Mouse (Mus musculus) MEL (cell line): ENCODE measurements around the gene Ctsc.

ENCODE experiments used
- HCFC1 ChIP-seq: IDR thresholded peaks from 2 replicates; pipeline ENCODE4 v1.6.1; 2012; ENCODE audit warnings: low read depth, mild to moderate bottlenecking, inconsistent platforms, low read length, improper control_type of control experiment, moderate library complexity
- MYC ChIP-seq: IDR thresholded peaks from 2 replicates; pipeline ENCODE4 v1.6.1; 2011; ENCODE audit warnings: low read depth, mild to moderate bottlenecking, low read length, improper control_type of control experiment, moderate library complexity
- POLR2A ChIP-seq, 2 experiments: IDR thresholded peaks; 2 replicates each; pipeline ENCODE4 v1.6.1; 2011 to 2012; ENCODE audit warnings: low read length in 2 of 2, mild to moderate bottlenecking in 2 of 2, control low read depth in 1 of 2, improper control_type of control experiment in 1 of 2, low read depth in 1 of 2, moderate library complexity in 1 of 2; ENCODE audit not compliant: control insufficient read depth in 1 of 2, insufficient read depth in 1 of 2, poor library complexity in 1 of 2

DNA sequence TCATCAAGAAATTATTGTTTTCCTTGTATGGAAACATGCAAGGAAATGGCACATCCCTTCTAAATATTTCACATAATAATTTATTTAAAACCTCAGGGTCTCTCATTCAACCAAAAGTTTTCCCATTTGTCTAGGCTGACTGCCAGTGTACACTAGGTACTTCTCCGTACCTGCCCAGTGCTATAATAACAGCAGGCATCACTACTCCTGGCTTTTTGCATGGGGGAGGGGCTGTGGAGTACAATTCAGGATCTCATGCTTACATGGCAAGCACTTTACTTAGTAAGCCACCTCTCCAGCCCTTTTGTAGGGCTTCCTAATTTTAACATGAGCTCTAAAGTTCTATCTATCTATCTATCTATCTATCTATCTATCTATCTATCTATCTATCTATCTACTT, 8.0 kb upstream of the Ctsc start:
- TF ChIP-seq HCFC1 (no peak), POLR2A (IDR thresholded peaks at IDR 0.05; ENCODE audit: control insufficient read depth in 1 of 2, insufficient read depth in 1 of 2, low read depth in 1 of 2, low read length in 2 of 2, poor library complexity in 1 of 2) (no peak), MYC (no peak)
